Mouse (Mus musculus) liver, embryonic 14.5 days (tissue): Measurements from ENCODE around the gene Krtap4-8. TPM values are rescaled to one million over a fixed set of nuclear protein-coding genes. Genes with fewer than 3 reads are reported as not detected.
"Not testable (repeated sequence)": the region's sequence is repeated elsewhere in the genome, so short reads cannot be mapped to it uniquely, and the experiment has no call there.

ENCODE experiments used
- ATAC-seq: fragments of 200-750 bp; cut with Nextera tagmentation; 2 replicates; pipeline ENCODE4 v1.8.0; 2017; ENCODE audit warnings: moderate number of reproducible peaks, mild to moderate bottlenecking, moderate library complexity; ENCODE audit not compliant: insufficient read depth
- DNase-seq, 3 experiments: peaks; one replicate each; pipeline ENCODE4 v3.0.0-alpha.2; 2012 to 2013; ENCODE audit warnings: low read depth in 3 of 3, low spot score in 3 of 3
- H3K27ac ChIP-seq: fragments of 300-500 bp; sonication (generic); 2 replicates; pipeline ENCODE4 v1.5.1; 2014; ENCODE audit warnings: moderate library complexity, mild to moderate bottlenecking, control low read depth, inconsistent platforms
- H3K27me3 ChIP-seq: fragments of 300-500 bp; sonication (generic); 2 replicates; pipeline ENCODE4 v1.6.1; 2014; ENCODE audit warnings: mild to moderate bottlenecking, low read length, moderate library complexity; ENCODE audit not compliant: control insufficient read depth, insufficient read depth
- H3K36me3 ChIP-seq: fragments of 300-500 bp; sonication (generic); replicated peaks from 2 replicates; pipeline ENCODE4 v1.6.1; 2014; ENCODE audit warnings: low read depth; ENCODE audit not compliant: control insufficient read depth, insufficient read depth
- H3K4me1 ChIP-seq, 2 experiments: fragments of 200-500 bp in 1 of 2; fragments of 300-500 bp in 1 of 2; sonication (generic) in 1 of 2; replicated peaks; 2 replicates each; pipeline ENCODE4 v1.6.1; 2012 to 2014; ENCODE audit warnings: antibody characterized with exemption in 1 of 2, inconsistent platforms in 1 of 2, low read length in 1 of 2; ENCODE audit not compliant: control insufficient read depth in 2 of 2, insufficient read depth in 2 of 2
- H3K4me2 ChIP-seq: fragments of 300-500 bp; sonication (generic); 2 replicates; pipeline ENCODE4 v1.6.1; 2014; ENCODE audit warnings: low read depth, mild to moderate bottlenecking, control low read depth, moderate library complexity
- H3K4me3 ChIP-seq, 2 experiments: fragments of 200-500 bp in 1 of 2; fragments of 300-500 bp in 1 of 2; sonication (generic) in 1 of 2; 2 replicates each; pipeline ENCODE4 v1.5.1; 2012 to 2014; ENCODE audit warnings: low read depth in 2 of 2, low read length in 2 of 2, mild to moderate bottlenecking in 2 of 2, control low read depth in 1 of 2, inconsistent platforms in 1 of 2, moderate library complexity in 1 of 2; ENCODE audit not compliant: insufficient read depth in 1 of 2
- H3K9ac ChIP-seq: fragments of 300-500 bp; sonication (generic); replicated peaks from 2 replicates; pipeline ENCODE4 v1.6.1; 2014; ENCODE audit warnings: mild to moderate bottlenecking, control low read depth, moderate library complexity
- H3K9me3 ChIP-seq: fragments of 300-500 bp; sonication (generic); 2 replicates; pipeline ENCODE4 v1.6.1; 2016; ENCODE audit warnings: low read length, mixed read lengths; ENCODE audit not compliant: control insufficient read depth
- CTCF ChIP-seq: IDR thresholded peaks from 2 replicates; pipeline ENCODE4 v1.5.1; 2016; ENCODE audit warnings: antibody characterized with exemption, low read depth, control low read depth
- EP300 ChIP-seq: IDR thresholded peaks from 2 replicates; pipeline ENCODE4 v1.6.1; 2016; ENCODE audit warnings: antibody characterized with exemption, low read depth
- WGBS: fragments of 180-500 bp; shearing (Covaris S2); extraction: QIAGEN DNeasy Blood & Tissue Kit; methylation state at CpG from one replicate; pipeline ENCODE4 v1.1.7; 2014; ENCODE audit not compliant: insufficient replicate concordance; 5-methylcytosine and 5-hydroxymethylcytosine counted together
- polyA plus RNA-seq, 2 experiments: library from polyadenylated mRNA; depleted of rRNA in 1 of 2; stranded (reverse) in 1 of 2; unstranded in 1 of 2; fragments of >200 nt; fragmentation: Nextera tagmentation in 1 of 2; extraction: Ambion mirVana in 1 of 2; gene quantifications; 2 replicates each; pipeline versions ENCODE4 v1.2.1 to v1.2.3; 2012 to 2014

Krtap4-8 gene
- polyA plus RNA-seq (2012; rRNA removed) (not detected in 2 replicates), polyA plus RNA-seq (2014; fragmentation: Nextera tagmentation; extraction: Ambion mirVana) (not detected in 2 replicates)

DNA sequence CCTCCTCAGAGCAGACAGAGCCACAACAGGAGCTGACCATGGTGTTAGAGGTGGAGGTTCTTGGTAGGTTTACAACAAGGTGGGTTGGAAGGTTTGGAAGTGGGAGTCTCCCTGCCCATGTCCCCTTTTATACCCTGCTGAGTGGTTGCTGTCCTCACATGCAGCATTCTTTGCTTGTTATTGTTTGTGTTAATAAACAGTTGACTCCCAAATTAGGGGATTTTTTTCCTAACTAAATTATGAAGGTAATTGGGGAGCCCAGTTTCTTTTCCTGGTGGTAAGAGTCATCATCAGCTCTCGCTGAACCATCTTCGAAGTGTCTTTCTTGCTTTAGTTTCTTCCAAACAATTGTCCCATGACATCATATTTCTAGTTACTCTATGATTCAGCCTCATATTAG is at the start of gene Krtap4-8:
Gene Krtap4-8 (minus strand): TSS at position 101 of the 400 bp plus-strand sequence.
- TF ChIP-seq CTCF, result no peak
- no peak for TF ChIP-seq EP300
- WGBS, result 67% methylated on average over 2 of the region's 2 CpGs
- ATAC-seq (no peak), DNase-seq (no peak)
- Histone ChIP-seq H3K9me3 (no peaks in the 10 kb centered on the region), H3K27me3 (no peaks in the 10 kb centered on the region), H3K9ac (no peak within 1 kb of the TSS), H3K4me1 (no peaks in the 10 kb centered on the region), H3K4me3 (no peak within 1 kb of the TSS), H3K27ac (no peak within 1 kb of the TSS), H3K4me2 (no peak within 1 kb of the TSS), H3K36me3 (no peaks in the 10 kb centered on the region)

DNA sequence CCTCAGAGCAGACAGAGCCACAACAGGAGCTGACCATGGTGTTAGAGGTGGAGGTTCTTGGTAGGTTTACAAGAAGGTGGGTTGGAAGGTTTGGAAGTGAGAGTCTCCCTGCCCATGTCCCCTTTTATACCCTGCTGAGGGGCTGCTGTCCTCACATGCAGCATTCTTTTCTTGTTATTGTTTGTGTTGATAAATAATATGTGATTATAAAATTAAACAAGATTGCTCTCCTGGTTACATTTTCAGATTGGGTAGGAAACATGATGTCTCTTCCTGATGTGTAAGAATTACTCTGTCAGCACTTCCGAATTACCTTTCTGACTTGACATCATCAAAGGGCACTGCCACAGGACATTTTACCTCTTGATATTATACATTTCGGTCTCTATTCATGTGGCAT is 35.1 kb upstream of the Krtap4-8 start, which contains the start of gene Gm11564:
Gene Gm11564 (minus strand): TSS at position 101 of the 400 bp plus-strand sequence.
- not testable (repeated sequence) for H3K27me3 ChIP-seq, DNase-seq, H3K4me3 ChIP-seq, H3K9ac ChIP-seq, H3K36me3 ChIP-seq, H3K9me3 ChIP-seq, ATAC-seq, H3K4me1 ChIP-seq, H3K4me2 ChIP-seq, H3K27ac ChIP-seq
- 43% methylated on average over 2 of the region's 2 CpGs for whole genome bisulfite sequencing

DNA sequence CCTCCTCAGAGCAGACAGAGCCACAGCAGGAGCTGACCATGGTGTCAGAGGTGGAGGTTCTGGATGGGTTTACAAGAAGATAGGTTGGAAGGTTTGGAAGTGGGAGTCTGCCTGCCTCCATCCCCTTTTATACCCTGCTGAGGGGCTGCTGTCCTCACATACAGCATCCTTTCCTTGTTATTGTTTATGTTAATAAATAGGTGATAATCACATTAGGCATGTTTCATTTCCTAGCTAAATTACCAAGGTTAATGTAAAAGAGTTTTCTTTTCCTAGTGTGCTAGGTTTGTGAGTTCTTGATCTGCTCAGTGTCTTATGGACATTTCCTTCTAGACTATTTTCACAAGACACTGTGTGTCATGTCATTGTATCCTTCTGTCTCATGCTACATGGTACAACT is 29.3 kb upstream of the Krtap4-8 start, which contains the start of gene Krtap4-13:
Gene Krtap4-13 (minus strand): TSS at position 101 of the 400 bp plus-strand sequence.
- H3K9me3 ChIP-seq, H3K4me2 ChIP-seq, H3K4me3 ChIP-seq, DNase-seq, H3K27ac ChIP-seq, ATAC-seq, H3K27me3 ChIP-seq, H3K4me1 ChIP-seq, H3K9ac ChIP-seq, H3K36me3 ChIP-seq: not testable (repeated sequence)

GRCm38 (mm10) chr11:99804346-99804745 is 23.8 kb upstream of the Krtap4-8 start, which contains the start of gene Gm11554:
TSS of gene Gm11554 (minus strand) at chr11:99804446.
- H3K27ac ChIP-seq, DNase-seq, H3K4me1 ChIP-seq, H3K9me3 ChIP-seq, H3K27me3 ChIP-seq, H3K4me2 ChIP-seq, H3K9ac ChIP-seq, H3K4me3 ChIP-seq, H3K36me3 ChIP-seq, ATAC-seq: not testable (repeated sequence)
- WGBS, result no CpG with 5 or more reads among the region's 1 CpGs

DNA sequence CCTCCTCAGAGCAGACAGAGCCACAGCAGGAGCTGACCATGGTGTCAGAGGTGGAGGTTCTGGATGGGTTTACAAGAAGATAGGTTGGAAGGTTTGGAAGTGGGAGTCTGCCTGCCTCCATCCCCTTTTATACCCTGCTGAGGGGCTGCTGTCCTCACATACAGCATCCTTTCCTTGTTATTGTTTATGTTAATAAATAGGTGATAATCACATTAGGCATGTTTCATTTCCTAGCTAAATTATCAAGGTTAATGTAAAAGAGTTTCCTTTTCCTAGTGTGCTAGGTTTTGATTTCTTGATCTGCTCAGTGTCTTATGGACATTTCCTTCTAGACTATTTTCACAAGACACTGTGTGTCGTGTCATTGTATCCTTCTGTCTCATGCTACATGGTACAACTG is 18.3 kb upstream of the Krtap4-8 start, which contains the start of gene Gm11569:
Gene Gm11569 (minus strand): TSS at position 101 of the 400 bp plus-strand sequence.
- not testable (repeated sequence) for H3K4me3 ChIP-seq, H3K27me3 ChIP-seq, H3K27ac ChIP-seq, DNase-seq, ATAC-seq, H3K4me2 ChIP-seq, H3K9ac ChIP-seq, H3K4me1 ChIP-seq, H3K9me3 ChIP-seq, H3K36me3 ChIP-seq
- no CpG with 5 or more reads among the region's 1 CpGs for WGBS

DNA sequence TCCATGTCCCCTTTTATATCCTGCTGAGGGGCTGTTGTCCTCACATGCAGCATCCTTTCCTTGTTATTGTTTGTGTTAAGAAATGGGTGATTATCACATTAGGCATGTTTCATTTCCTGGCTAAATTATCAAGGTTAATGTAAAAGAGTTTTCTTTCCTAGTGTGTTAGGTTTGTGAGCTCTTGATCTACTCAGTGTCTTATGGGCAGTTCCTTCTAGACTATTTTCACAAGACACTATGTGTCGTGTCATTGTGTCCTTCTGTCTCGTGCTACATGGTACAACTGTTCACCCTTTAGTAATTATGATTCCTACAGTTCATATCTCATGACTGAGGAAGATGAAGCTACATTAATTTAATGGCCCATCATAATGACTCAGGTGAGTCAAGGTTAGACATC is 12.9 kb upstream of the Krtap4-8 start, which contains the start of gene Gm11596:
Gene Gm11596 (minus strand): TSS at position 101 of the 400 bp plus-strand sequence.
- no peaks in the 10 kb centered on the region for H3K4me1 ChIP-seq
- no peak within 1 kb of the TSS for H3K27ac ChIP-seq
- H3K9ac ChIP-seq, result no peak within 1 kb of the TSS
- DNase-seq, result no peak
- no peak within 1 kb of the TSS for H3K4me3 ChIP-seq
- H3K9me3 ChIP-seq, result no peaks in the 10 kb centered on the region
- no peak within 1 kb of the TSS for H3K4me2 ChIP-seq
- WGBS, result 58% methylated on average over 2 of the region's 2 CpGs
- no peak for ATAC-seq
- no peaks in the 10 kb centered on the region for H3K27me3 ChIP-seq
- H3K36me3 ChIP-seq, result no peaks in the 10 kb centered on the region
- TF ChIP-seq CTCF (no peak), EP300 (no peak)

DNA sequence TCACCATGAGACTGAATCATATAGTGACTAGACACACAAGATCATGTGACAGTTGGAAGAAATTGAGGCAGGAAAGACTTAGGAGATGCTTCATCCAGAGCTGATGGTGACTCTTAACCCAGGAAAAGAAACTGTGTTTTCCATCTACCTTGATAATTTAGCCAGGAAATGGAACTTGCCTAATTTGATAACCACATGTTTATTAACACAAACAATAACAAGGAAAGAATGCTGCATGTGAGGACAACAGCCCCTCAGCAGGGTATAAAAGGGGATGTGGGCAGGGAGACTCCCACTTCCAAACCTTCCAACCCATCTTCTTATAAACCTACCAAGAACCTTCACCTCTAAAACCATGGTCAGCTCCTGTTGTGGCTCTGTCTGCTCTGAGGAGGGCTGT is 4.4 kb upstream of the Krtap4-8 start, which contains the start of gene Krtap4-9:
Gene Krtap4-9 (plus strand): TSS at position 301 of the 400 bp plus-strand sequence.
- H3K27ac ChIP-seq, H3K9me3 ChIP-seq, H3K4me2 ChIP-seq, ATAC-seq, H3K9ac ChIP-seq, DNase-seq, H3K27me3 ChIP-seq, H3K36me3 ChIP-seq, H3K4me3 ChIP-seq, H3K4me1 ChIP-seq: not testable (repeated sequence)
